Mouse (Mus musculus): ENCODE measurements at regions not wholly inside any gene's neighbourhood (a gene's known extent, or its start where the extent isn't known, plus 50 kb on each side); places are given as distances from the start of the nearest gene placed in this dataset.
A peak's percentile ranks its signal among the peaks of the same experiment; 100 is the strongest.

DNA sequence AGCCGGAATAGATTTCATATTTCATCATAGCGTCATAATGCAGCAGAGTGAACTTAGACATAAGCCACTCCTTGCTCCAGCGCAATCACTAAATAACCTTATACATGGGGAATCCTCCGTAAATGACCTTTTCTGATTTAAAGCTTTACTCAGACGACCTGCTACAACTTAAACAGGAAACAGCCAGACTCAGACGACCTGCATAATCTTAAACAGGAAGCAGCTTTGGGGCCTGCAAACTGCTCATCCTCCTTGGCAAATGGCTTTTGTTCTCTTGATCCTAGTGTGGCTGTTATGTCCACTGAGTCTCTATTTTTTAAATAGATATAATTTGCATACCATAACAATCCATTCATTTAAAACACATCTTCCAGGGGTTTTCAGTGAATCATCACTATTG, 76.9 kb upstream of the Magi3 start:
- no peak for DNase-seq
- Histone ChIP-seq H3K36me3 (ENCODE audit: control insufficient read depth, insufficient read depth, low read length) (no peaks in the 10 kb centered on the region), H3K27ac (ENCODE audit: insufficient read depth, low read depth, low read length) (no peak overlapping the region), H3K4me1 (ENCODE audit: control insufficient read depth, insufficient read depth, low read length) (peaks cover 5% of the 10 kb centered on the region), H3K4me3 (ENCODE audit: insufficient read depth, low read depth, low read length) (no peak overlapping the region), H3K27me3 (replicated peaks; ENCODE audit: control insufficient read depth, insufficient read depth, low read length) (no peaks in the 10 kb centered on the region)
- TF ChIP-seq POLR2A (IDR thresholded peaks at IDR 0.05; ENCODE audit: low read depth, low read length): no peak
- no peak for TF ChIP-seq CTCF (conservative IDR thresholded peaks at IDR 0.05; ENCODE audit: insufficient read depth, insufficient read length, low read depth, low read length)
- WGBS: 61% methylated on average over 6 of the region's 6 CpGs

DNA sequence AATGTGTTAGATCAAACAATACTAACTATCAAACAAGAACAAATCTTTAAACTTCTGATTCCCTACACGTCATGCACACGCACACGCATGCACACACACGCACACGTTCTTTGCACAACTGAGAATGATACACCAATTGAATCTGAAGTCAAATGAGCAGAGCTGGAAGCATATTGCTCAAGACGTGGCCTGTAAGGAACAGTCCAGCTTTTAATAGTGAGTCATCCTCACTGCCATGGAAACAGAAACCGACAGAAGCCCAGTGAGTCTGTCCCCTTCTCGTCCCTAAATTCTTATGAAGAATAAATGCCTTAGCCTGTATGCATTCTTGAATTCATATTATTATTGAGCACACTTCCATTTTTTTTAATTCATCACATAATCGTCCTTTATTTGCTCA, 75.7 kb upstream of the Magi3 start:
- no peak for DNase-seq
- no peak overlapping the region for H3K27ac ChIP-seq (ENCODE audit: insufficient read depth, low read depth, low read length)
- 85% methylated on average over 9 of the region's 9 CpGs for WGBS
- H3K36me3 ChIP-seq (ENCODE audit: control insufficient read depth, insufficient read depth, low read length): no peaks in the 10 kb centered on the region
- TF ChIP-seq CTCF (conservative IDR thresholded peaks at IDR 0.05; ENCODE audit: insufficient read depth, insufficient read length, low read depth, low read length) (no peak), POLR2A (IDR thresholded peaks at IDR 0.05; ENCODE audit: low read depth, low read length) (no peak)
- peaks cover 5% of the 10 kb centered on the region for H3K4me1 ChIP-seq (ENCODE audit: control insufficient read depth, insufficient read depth, low read length)
- H3K4me3 ChIP-seq (ENCODE audit: insufficient read depth, low read depth, low read length): no peak overlapping the region
- H3K27me3 ChIP-seq (replicated peaks; ENCODE audit: control insufficient read depth, insufficient read depth, low read length): no peaks in the 10 kb centered on the region

DNA sequence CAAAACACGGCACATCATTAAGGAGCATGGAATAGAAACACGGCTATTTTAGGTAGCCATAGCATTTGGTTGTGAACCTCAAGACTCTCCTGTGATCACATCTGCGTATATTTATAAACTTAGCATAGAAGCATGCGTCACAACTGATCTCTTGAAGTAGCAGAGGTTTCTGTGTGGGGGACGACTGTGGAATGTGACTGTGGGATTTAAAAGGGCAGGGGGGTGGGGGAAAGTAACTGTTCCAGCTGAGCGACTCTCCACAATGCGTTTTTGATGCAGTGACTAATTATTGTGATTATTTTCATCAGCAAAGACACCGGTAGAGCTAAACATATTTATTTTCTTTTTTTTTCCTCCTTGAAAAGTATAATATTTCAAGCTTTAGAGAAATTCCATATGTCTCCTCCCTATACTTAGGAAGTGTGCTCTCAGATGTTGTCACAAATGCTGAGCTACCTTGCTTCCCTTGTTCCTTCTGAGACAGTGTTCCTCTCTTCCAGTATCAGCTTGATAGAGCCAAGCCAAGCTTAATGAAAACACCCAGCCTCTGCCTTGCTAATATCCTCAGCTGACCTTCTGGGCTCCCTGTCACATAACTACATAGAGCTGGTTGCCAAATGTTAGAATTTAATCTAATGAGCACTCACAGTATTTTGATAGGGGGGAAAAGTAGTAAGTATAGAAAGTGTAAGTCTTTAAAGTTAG, 75.0 kb upstream of the Magi3 start:
- Histone ChIP-seq H3K4me3 (ENCODE audit: insufficient read depth, low read depth, low read length) (no peak overlapping the region), H3K27ac (ENCODE audit: insufficient read depth, low read depth, low read length) (no peak overlapping the region), H3K4me1 (ENCODE audit: control insufficient read depth, insufficient read depth, low read length) (peaks cover 5% of the 10 kb centered on the region), H3K36me3 (ENCODE audit: control insufficient read depth, insufficient read depth, low read length) (no peaks in the 10 kb centered on the region), H3K27me3 (replicated peaks; ENCODE audit: control insufficient read depth, insufficient read depth, low read length) (no peaks in the 10 kb centered on the region)
- TF ChIP-seq POLR2A (IDR thresholded peaks at IDR 0.05; ENCODE audit: low read depth, low read length): no peak
- no peak for TF ChIP-seq CTCF (conservative IDR thresholded peaks at IDR 0.05; ENCODE audit: insufficient read depth, insufficient read length, low read depth, low read length)
- no peak for DNase-seq
- 44% methylated on average over 8 of the region's 8 CpGs for WGBS

DNA sequence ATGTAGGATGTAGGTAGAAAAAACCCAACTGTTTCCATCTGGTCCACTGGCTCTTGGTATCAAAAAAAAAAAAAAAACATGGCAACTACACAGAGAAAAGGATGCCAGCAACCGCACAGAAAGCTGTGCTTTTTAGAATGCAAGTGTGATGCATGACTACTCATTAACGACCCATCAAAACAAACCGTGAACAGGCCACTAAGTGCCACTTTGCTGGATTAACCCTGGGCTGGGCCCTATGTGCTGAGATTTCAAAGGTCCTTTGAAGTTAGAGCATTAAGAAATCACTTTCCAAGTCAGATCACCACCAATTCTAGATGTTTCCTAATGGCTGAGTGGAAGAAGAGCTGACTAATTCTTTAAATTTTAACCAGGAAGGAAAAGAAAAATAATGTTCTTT, 73.7 kb upstream of the Magi3 start:
- Histone ChIP-seq H3K36me3 (ENCODE audit: control insufficient read depth, insufficient read depth, low read length) (no peaks in the 10 kb centered on the region), H3K27me3 (replicated peaks; ENCODE audit: control insufficient read depth, insufficient read depth, low read length) (no peaks in the 10 kb centered on the region), H3K4me3 (ENCODE audit: insufficient read depth, low read depth, low read length) (no peak overlapping the region), H3K4me1 (ENCODE audit: control insufficient read depth, insufficient read depth, low read length) (peaks cover 5% of the 10 kb centered on the region), H3K27ac (ENCODE audit: insufficient read depth, low read depth, low read length) (no peak overlapping the region)
- TF ChIP-seq POLR2A (IDR thresholded peaks at IDR 0.05; ENCODE audit: low read depth, low read length) (no peak), CTCF (conservative IDR thresholded peaks at IDR 0.05; ENCODE audit: insufficient read depth, insufficient read length, low read depth, low read length) (no peak)
- peak; percentile 36 for DNase-seq
- WGBS: 39% methylated on average over 3 of the region's 3 CpGs

DNA sequence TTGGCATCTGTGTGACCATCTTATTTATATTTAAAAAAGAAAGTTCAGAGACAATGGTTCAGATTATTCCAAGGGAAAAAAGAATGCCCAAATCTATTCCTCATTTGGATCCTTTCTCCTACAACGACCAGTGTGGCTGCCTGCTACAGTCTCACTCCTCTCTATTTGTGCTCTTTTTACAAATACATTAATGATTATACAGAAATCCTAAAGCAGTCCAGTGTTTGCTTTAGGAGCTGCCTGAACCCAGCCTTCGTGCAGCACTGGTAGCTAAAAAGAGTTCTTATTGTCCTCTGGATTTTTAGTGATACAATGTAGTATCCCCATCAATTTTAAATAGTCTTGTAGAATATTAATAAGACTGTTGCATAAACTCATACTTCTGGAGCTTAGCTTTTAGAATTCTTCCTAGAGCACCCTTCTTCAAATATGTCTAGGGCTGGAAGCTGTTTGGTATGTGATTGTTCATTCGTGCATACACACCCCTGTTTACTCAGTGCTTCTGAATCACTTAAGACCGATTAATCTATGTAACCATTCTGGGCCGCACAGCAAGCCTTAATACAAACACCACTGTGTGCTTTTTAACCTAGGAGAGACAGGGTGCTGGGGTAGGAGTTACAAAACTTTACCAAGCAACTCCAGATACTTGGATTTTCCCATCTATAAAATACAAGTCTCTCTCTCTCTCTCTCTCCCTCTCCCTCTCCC, 69.0 kb upstream of the Magi3 start:
- H3K4me3 ChIP-seq (ENCODE audit: insufficient read depth, low read depth, low read length): no peak overlapping the region
- TF ChIP-seq POLR2A (IDR thresholded peaks at IDR 0.05; ENCODE audit: low read depth, low read length): no peak
- no peak for TF ChIP-seq CTCF (conservative IDR thresholded peaks at IDR 0.05; ENCODE audit: insufficient read depth, insufficient read length, low read depth, low read length)
- H3K27me3 ChIP-seq (replicated peaks; ENCODE audit: control insufficient read depth, insufficient read depth, low read length): no peaks in the 10 kb centered on the region
- H3K27ac ChIP-seq (ENCODE audit: insufficient read depth, low read depth, low read length): no peak overlapping the region
- no peaks in the 10 kb centered on the region for H3K4me1 ChIP-seq (ENCODE audit: control insufficient read depth, insufficient read depth, low read length)
- no peaks in the 10 kb centered on the region for H3K36me3 ChIP-seq (ENCODE audit: control insufficient read depth, insufficient read depth, low read length)
- WGBS: 48% methylated on average over 5 of the region's 5 CpGs
- no peak for DNase-seq

DNA sequence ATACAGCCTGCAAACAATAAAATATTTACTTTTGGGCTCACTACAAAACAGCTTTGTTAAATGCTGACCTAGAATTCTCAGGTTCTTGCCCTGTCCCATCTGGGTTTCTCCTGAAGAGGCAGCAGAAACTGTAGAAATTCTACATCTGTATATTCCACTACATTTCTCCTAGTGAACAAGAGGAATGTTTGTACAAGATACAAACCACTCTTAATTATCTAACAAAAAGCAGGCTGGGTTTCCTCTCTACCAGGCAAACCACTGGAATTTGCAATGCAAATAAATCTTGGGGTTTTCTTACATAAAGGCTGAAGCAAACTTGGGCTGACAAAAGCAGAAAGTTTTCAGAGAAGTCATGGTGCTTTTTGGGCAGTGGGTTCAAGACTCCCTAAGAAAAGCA, 67.7 kb upstream of the Magi3 start:
- no peaks in the 10 kb centered on the region for H3K36me3 ChIP-seq (ENCODE audit: control insufficient read depth, insufficient read depth, low read length)
- no peaks in the 10 kb centered on the region for H3K4me1 ChIP-seq (ENCODE audit: control insufficient read depth, insufficient read depth, low read length)
- no peak overlapping the region for H3K4me3 ChIP-seq (ENCODE audit: insufficient read depth, low read depth, low read length)
- DNase-seq: no peak
- TF ChIP-seq POLR2A (IDR thresholded peaks at IDR 0.05; ENCODE audit: low read depth, low read length) (no peak), CTCF (conservative IDR thresholded peaks at IDR 0.05; ENCODE audit: insufficient read depth, insufficient read length, low read depth, low read length) (no peak)
- no peaks in the 10 kb centered on the region for H3K27me3 ChIP-seq (replicated peaks; ENCODE audit: control insufficient read depth, insufficient read depth, low read length)
- H3K27ac ChIP-seq (ENCODE audit: insufficient read depth, low read depth, low read length): no peak overlapping the region

DNA sequence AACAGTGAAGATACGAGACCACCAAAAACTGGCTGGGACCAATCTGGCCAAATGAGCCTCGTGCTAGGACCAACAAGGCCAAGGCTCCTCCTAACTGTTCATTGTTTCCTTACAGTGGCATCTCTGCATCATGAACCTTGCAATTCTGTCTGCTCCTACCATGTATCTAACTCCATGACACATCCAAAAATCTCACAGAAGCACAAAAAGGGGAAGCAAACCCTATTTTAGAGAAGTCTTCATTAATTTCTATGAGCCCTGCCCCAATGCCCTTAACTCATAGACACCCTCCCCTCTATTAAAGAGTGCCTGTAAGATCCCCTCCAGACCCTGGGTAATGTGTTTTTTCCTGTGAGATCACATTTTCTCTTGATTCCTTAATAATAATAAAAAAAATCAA, 64.8 kb upstream of the Magi3 start:
- no peaks in the 10 kb centered on the region for H3K4me1 ChIP-seq (ENCODE audit: control insufficient read depth, insufficient read depth, low read length)
- 96% methylated on average over 2 of the region's 2 CpGs for whole genome bisulfite sequencing
- no peak for DNase-seq

More for the DNA sequence above, 64.8 kb upstream of the Magi3 start:
- H3K27me3 ChIP-seq (replicated peaks; ENCODE audit: control insufficient read depth, insufficient read depth, low read length): no peaks in the 10 kb centered on the region
- H3K27ac ChIP-seq (ENCODE audit: insufficient read depth, low read depth, low read length): no peak overlapping the region
- TF ChIP-seq POLR2A (IDR thresholded peaks at IDR 0.05; ENCODE audit: low read depth, low read length) (no peak), CTCF (conservative IDR thresholded peaks at IDR 0.05; ENCODE audit: insufficient read depth, insufficient read length, low read depth, low read length) (no peak)
- H3K36me3 ChIP-seq (ENCODE audit: control insufficient read depth, insufficient read depth, low read length): no peaks in the 10 kb centered on the region
- H3K4me3 ChIP-seq (ENCODE audit: insufficient read depth, low read depth, low read length): no peak overlapping the region

Measured in kidney, adult 2 months (tissue).